Mouse (Mus musculus) MEL (cell line): ENCODE measurements around the gene Babam2. TPM values are rescaled to one million over a fixed set of nuclear protein-coding genes. Genes with fewer than 3 reads are reported as not detected.

Experiments
- DNase-seq: peaks from one replicate; pipeline ENCODE4 v3.0.0; 2011; ENCODE audit warnings: low read depth, low spot score
- H3K27ac ChIP-seq: 2 replicates; pipeline ENCODE4 v1.5.1; 2012; ENCODE audit warnings: low read depth, mild to moderate bottlenecking, control low read depth, low read length, moderate library complexity; ENCODE audit not compliant: control insufficient read depth
- H3K27me3 ChIP-seq, 2 experiments: fragments of 150-350 bp in 1 of 2; sonication (generic) in 1 of 2; 2 replicates each; pipeline ENCODE4 v1.6.1; 2012; ENCODE audit warnings: low read length in 2 of 2, mild to moderate bottlenecking in 2 of 2, improper control_type of control experiment in 1 of 2, moderate library complexity in 1 of 2; ENCODE audit not compliant: insufficient read depth in 2 of 2, control insufficient read depth in 1 of 2
- H3K36me3 ChIP-seq, 2 experiments: 2 replicates each; pipeline ENCODE4 v1.6.1; 2012 to 2014; ENCODE audit warnings: low read length in 2 of 2, improper control_type of control experiment in 1 of 2, inconsistent platforms in 1 of 2, mild to moderate bottlenecking in 1 of 2; ENCODE audit not compliant: insufficient read depth in 2 of 2, control insufficient read depth in 1 of 2
- H3K4me1 ChIP-seq, 2 experiments: fragments of 150-350 bp in 1 of 2; sonication (generic) in 1 of 2; 2 replicates each; pipeline ENCODE4 v1.6.1; 2012; ENCODE audit warnings: low read length in 2 of 2, improper control_type of control experiment in 1 of 2, mild to moderate bottlenecking in 1 of 2; ENCODE audit not compliant: insufficient read depth in 2 of 2, control insufficient read depth in 1 of 2
- H3K4me3 ChIP-seq, 2 experiments: fragments of 150-350 bp in 1 of 2; sonication (generic) in 1 of 2; 2 replicates each; pipeline ENCODE4 v1.5.1; 2012; ENCODE audit warnings: low read depth in 2 of 2, low read length in 2 of 2, mild to moderate bottlenecking in 2 of 2, moderate library complexity in 2 of 2, control low read depth in 1 of 2, improper control_type of control experiment in 1 of 2; ENCODE audit not compliant: control insufficient read depth in 1 of 2, insufficient read depth in 1 of 2
- H3K79me2 ChIP-seq: 2 replicates; pipeline ENCODE4 v1.6.1; 2012; ENCODE audit warnings: mild to moderate bottlenecking, low read length, moderate library complexity; ENCODE audit not compliant: control insufficient read depth, poor library complexity, insufficient read depth
- H3K9ac ChIP-seq: 2 replicates; pipeline ENCODE4 v1.6.1; 2012; ENCODE audit warnings: low read depth, mild to moderate bottlenecking, control low read depth, low read length, moderate library complexity; ENCODE audit not compliant: control insufficient read depth, poor library complexity, severe bottlenecking
- H3K9me3 ChIP-seq: fragments of 150-350 bp; sonication (generic); replicated peaks from 2 replicates; pipeline ENCODE4 v1.6.1; 2012; ENCODE audit warnings: mild to moderate bottlenecking, low read length, improper control_type of control experiment, moderate library complexity; ENCODE audit not compliant: insufficient read depth
- BHLHE40 ChIP-seq: IDR thresholded peaks from 2 replicates; pipeline ENCODE4 v1.6.1; 2012; ENCODE audit warnings: low read depth, mild to moderate bottlenecking, inconsistent platforms, low read length, improper control_type of control experiment, borderline replicate concordance
- CHD1 ChIP-seq: IDR thresholded peaks from 2 replicates; pipeline ENCODE4 v1.6.1; 2012; ENCODE audit warnings: low read depth, mild to moderate bottlenecking, inconsistent platforms, low read length, improper control_type of control experiment
- CHD2 ChIP-seq: IDR thresholded peaks from 2 replicates; pipeline ENCODE4 v1.6.1; 2011; ENCODE audit warnings: low read length, improper control_type of control experiment
- CTCF ChIP-seq, 3 experiments: IDR thresholded peaks in 2 of 3; conservative IDR thresholded peaks in 1 of 3; 2 replicates each; pipeline ENCODE4 v1.5.1; 2011 to 2012; ENCODE audit warnings: low read length in 3 of 3, low read depth in 2 of 3, mild to moderate bottlenecking in 2 of 3, improper control_type of control experiment in 1 of 3, inconsistent platforms in 1 of 3, mixed read lengths in 1 of 3, moderate library complexity in 1 of 3; ENCODE audit not compliant: control insufficient read depth in 1 of 3, insufficient read depth in 1 of 3, poor library complexity in 1 of 3, severe bottlenecking in 1 of 3
- E2F4 ChIP-seq: IDR thresholded peaks from 2 replicates; pipeline ENCODE4 v1.6.1; 2011; ENCODE audit warnings: low read depth, low read length, improper control_type of control experiment, borderline replicate concordance
- ELF1 ChIP-seq: IDR thresholded peaks from 2 replicates; pipeline ENCODE4 v1.6.1; 2014; ENCODE audit warnings: low read depth, mild to moderate bottlenecking, inconsistent platforms, low read length, improper control_type of control experiment, moderate library complexity
- EP300 ChIP-seq, 2 experiments: IDR thresholded peaks; 2 replicates each; pipeline ENCODE4 v1.6.1; 2011; ENCODE audit warnings: improper control_type of control experiment in 2 of 2, low read length in 2 of 2, low read depth in 1 of 2, mild to moderate bottlenecking in 1 of 2
- ETS1 ChIP-seq: IDR thresholded peaks from 2 replicates; pipeline ENCODE4 v1.6.1; 2012; ENCODE audit warnings: low read depth, mild to moderate bottlenecking, inconsistent platforms, low read length, improper control_type of control experiment, moderate library complexity
- GABPA ChIP-seq: IDR thresholded peaks from 2 replicates; pipeline ENCODE4 v1.6.1; 2012; ENCODE audit warnings: low read depth, mild to moderate bottlenecking, inconsistent platforms, low read length, improper control_type of control experiment, moderate library complexity
- GATA1 ChIP-seq: IDR thresholded peaks from 2 replicates; pipeline ENCODE4 v1.6.1; 2011; ENCODE audit warnings: low read depth, low read length, improper control_type of control experiment
- KAT2A ChIP-seq: conservative IDR thresholded peaks from 2 replicates; pipeline ENCODE4 v1.6.1; 2012; ENCODE audit warnings: low read depth, low read length, improper control_type of control experiment, inconsistent platforms
- MAFK ChIP-seq: IDR thresholded peaks from 2 replicates; pipeline ENCODE4 v1.6.1; 2011; ENCODE audit warnings: low read depth, mild to moderate bottlenecking, low read length, improper control_type of control experiment, borderline replicate concordance
- MAZ ChIP-seq: IDR thresholded peaks from 2 replicates; pipeline ENCODE4 v1.6.1; 2012; ENCODE audit warnings: low read depth, mild to moderate bottlenecking, inconsistent platforms, low read length, improper control_type of control experiment
- MXI1 ChIP-seq: IDR thresholded peaks from 2 replicates; pipeline ENCODE4 v1.6.1; 2011; ENCODE audit warnings: mild to moderate bottlenecking, low read depth, low read length, improper control_type of control experiment
- NELFE ChIP-seq: IDR thresholded peaks from 2 replicates; pipeline ENCODE4 v1.6.1; 2011; ENCODE audit warnings: low read depth, low read length, improper control_type of control experiment
- NRF1 ChIP-seq: IDR thresholded peaks from 2 replicates; pipeline ENCODE4 v1.6.1; 2014; ENCODE audit warnings: low read depth, mild to moderate bottlenecking, inconsistent platforms, low read length, improper control_type of control experiment, moderate library complexity; ENCODE audit not compliant: poor library complexity, insufficient read depth, severe bottlenecking
- POLR2A ChIP-seq, 2 experiments: IDR thresholded peaks; 2 replicates each; pipeline ENCODE4 v1.6.1; 2011 to 2012; ENCODE audit warnings: low read length in 2 of 2, mild to moderate bottlenecking in 2 of 2, control low read depth in 1 of 2, improper control_type of control experiment in 1 of 2, low read depth in 1 of 2, moderate library complexity in 1 of 2; ENCODE audit not compliant: control insufficient read depth in 1 of 2, insufficient read depth in 1 of 2, poor library complexity in 1 of 2
- POLR2AphosphoS5 ChIP-seq: IDR thresholded peaks from 2 replicates; pipeline ENCODE4 v1.6.1; 2012; ENCODE audit warnings: low read depth, borderline replicate concordance, mild to moderate bottlenecking, inconsistent platforms, low read length, moderate library complexity, mixed read lengths
- RAD21 ChIP-seq: IDR thresholded peaks from 2 replicates; pipeline ENCODE4 v1.6.1; 2011; ENCODE audit warnings: mild to moderate bottlenecking, low read depth, low read length, improper control_type of control experiment
- SMC3 ChIP-seq: IDR thresholded peaks from 2 replicates; pipeline ENCODE4 v1.6.1; 2011; ENCODE audit warnings: low read depth, low read length, improper control_type of control experiment
- TAL1 ChIP-seq: IDR thresholded peaks from 2 replicates; pipeline ENCODE4 v1.6.1; 2012; ENCODE audit warnings: mild to moderate bottlenecking, inconsistent platforms, low read length, moderate library complexity, mixed read lengths
- USF1 ChIP-seq: IDR thresholded peaks from 2 replicates; pipeline ENCODE4 v1.6.1; 2014; ENCODE audit warnings: low read depth, mild to moderate bottlenecking, inconsistent platforms, low read length, improper control_type of control experiment, moderate library complexity
- ZKSCAN1 ChIP-seq: IDR thresholded peaks from 2 replicates; pipeline ENCODE4 v1.6.1; 2012; ENCODE audit warnings: low read depth, mild to moderate bottlenecking, inconsistent platforms, low read length, improper control_type of control experiment, moderate library complexity
- ZMIZ1 ChIP-seq: IDR thresholded peaks from 2 replicates; pipeline ENCODE4 v1.6.1; 2012; ENCODE audit warnings: low read depth, mild to moderate bottlenecking, inconsistent platforms, low read length, improper control_type of control experiment, moderate library complexity
- ZNF384 ChIP-seq: IDR thresholded peaks from 2 replicates; pipeline ENCODE4 v1.6.1; 2012; ENCODE audit warnings: low read depth, mild to moderate bottlenecking, inconsistent platforms, low read length, improper control_type of control experiment
- polyA plus RNA-seq, 2 experiments: library from polyadenylated mRNA; stranded (reverse) in 1 of 2; unstranded in 1 of 2; fragments of >175 nt in 1 of 2; fragments of >200 nt in 1 of 2; gene quantifications; 2 replicates each; pipeline versions ENCODE4 v1.2.1 to v1.2.4; 2012; ENCODE audit warnings: low replicate concordance in 2 of 2, low read depth in 1 of 2; ENCODE audit not compliant: insufficient read length in 2 of 2, insufficient read depth in 1 of 2, missing spikeins in 1 of 2
- total RNA-seq: library from RNA; depleted of rRNA; stranded (reverse); fragments of 300-350 nt; gene quantifications from 2 replicates; pipeline ENCODE4 v1.2.3, GENCODE M21; 2012

The Babam2 gene
- total and polyA plus RNA-seq, 3 experiments: 43.3 to 86.6 TPM; not detected in 1

GRCm38 (mm10) chr5:31671137-31671536, 26.3 kb upstream of the Babam2 start:
- TF ChIP-seq ZMIZ1 (no peak), E2F4 (no peak), MAZ (no peak), CTCF (IDR thresholded peaks at IDR 0.05 in 2 of 3, conservative IDR thresholded peaks at IDR 0.05 in 1 of 3; ENCODE audit: control insufficient read depth in 1 of 3, insufficient read depth in 1 of 3, low read depth in 2 of 3, low read length in 3 of 3, poor library complexity in 1 of 3, severe bottlenecking in 1 of 3) (no peak), ELF1 (no peak), RAD21 (no peak), GATA1 (no peak), ZNF384 (no peak), KAT2A (no peak), NRF1 (no peak), SMC3 (no peak), USF1 (no peak), ETS1 (no peak), ZKSCAN1 (no peak)
- no peaks in the 10 kb centered on the region for H3K27me3 ChIP-seq
- no peaks in the 10 kb centered on the region for H3K4me1 ChIP-seq
- no peaks in the 10 kb centered on the region for H3K9me3 ChIP-seq
- no peaks in the 10 kb centered on the region; a peak in 1 of 4 replicates for H3K36me3 ChIP-seq
- H3K79me2 ChIP-seq: no peaks in the 10 kb centered on the region
- no peak overlapping the region for H3K27ac ChIP-seq
- H3K4me3 ChIP-seq: no peak overlapping the region
- H3K9ac ChIP-seq: no peak overlapping the region
- no peak for DNase-seq

- no peaks in the 10 kb centered on the region for H3K27me3 ChIP-seq
- DNase-seq: no peak
- H3K9me3 ChIP-seq: no peaks in the 10 kb centered on the region
- H3K9ac ChIP-seq: no peak overlapping the region
- H3K4me3 ChIP-seq: no peak overlapping the region
- no peaks in the 10 kb centered on the region for H3K4me1 ChIP-seq
- no peaks in the 10 kb centered on the region; a peak in 1 of 4 replicates for H3K36me3 ChIP-seq
- H3K27ac ChIP-seq: no peak overlapping the region
- TF ChIP-seq USF1 (no peak), POLR2AphosphoS5 (no peak), GABPA (no peak), ELF1 (no peak), EP300 (IDR thresholded peaks at IDR 0.05; ENCODE audit: low read depth in 1 of 2, low read length in 2 of 2) (no peak), MXI1 (no peak), TAL1 (no peak), CHD1 (no peak), POLR2A (IDR thresholded peaks at IDR 0.05; ENCODE audit: control insufficient read depth in 1 of 2, insufficient read depth in 1 of 2, low read depth in 1 of 2, low read length in 2 of 2, poor library complexity in 1 of 2) (no peak), CHD2 (no peak), RAD21 (no peak), MAFK (no peak), BHLHE40 (no peak), ETS1 (no peak), ZMIZ1 (no peak), NELFE (no peak)
- no peaks in the 10 kb centered on the region for H3K79me2 ChIP-seq
Measured at GRCm38 (mm10) chr5:31673431-31673830, 24.1 kb upstream of the Babam2 start.
